Mouse (Mus musculus) embryo, embryonic 10.5 days (tissue): ENCODE results near the gene Nsrp1.

ENCODE experiments used
- DNase-seq: peaks from one replicate; pipeline ENCODE4 v3.0.0-alpha.2; 2015; ENCODE audit warnings: low spot score

Nsrp1 gene

GRCm38 (mm10) chr11:77042816-77043215, 35.4 kb downstream of the Nsrp1 start:
- DNase-seq: no peak

DNA sequence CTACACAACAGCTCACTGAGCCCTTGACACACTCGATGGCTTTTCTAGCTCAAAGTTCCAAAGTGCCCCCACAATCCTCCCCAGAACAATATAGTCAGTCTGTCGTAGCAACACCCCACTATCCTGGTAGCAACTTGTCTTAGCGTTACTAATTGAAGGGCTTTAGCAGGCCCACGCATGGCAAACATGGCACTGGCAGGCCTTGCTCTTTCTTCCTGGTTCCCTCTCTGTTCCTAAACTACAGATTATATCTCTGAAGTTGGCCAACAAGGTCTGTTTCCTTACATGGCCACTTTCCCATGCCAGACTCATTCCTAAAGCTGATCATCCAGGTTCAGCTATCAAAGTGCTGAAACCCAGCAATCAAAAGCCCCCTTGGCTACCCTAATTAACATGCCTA, 36.3 kb downstream of the Nsrp1 start:
- no peak for DNase-seq

DNA sequence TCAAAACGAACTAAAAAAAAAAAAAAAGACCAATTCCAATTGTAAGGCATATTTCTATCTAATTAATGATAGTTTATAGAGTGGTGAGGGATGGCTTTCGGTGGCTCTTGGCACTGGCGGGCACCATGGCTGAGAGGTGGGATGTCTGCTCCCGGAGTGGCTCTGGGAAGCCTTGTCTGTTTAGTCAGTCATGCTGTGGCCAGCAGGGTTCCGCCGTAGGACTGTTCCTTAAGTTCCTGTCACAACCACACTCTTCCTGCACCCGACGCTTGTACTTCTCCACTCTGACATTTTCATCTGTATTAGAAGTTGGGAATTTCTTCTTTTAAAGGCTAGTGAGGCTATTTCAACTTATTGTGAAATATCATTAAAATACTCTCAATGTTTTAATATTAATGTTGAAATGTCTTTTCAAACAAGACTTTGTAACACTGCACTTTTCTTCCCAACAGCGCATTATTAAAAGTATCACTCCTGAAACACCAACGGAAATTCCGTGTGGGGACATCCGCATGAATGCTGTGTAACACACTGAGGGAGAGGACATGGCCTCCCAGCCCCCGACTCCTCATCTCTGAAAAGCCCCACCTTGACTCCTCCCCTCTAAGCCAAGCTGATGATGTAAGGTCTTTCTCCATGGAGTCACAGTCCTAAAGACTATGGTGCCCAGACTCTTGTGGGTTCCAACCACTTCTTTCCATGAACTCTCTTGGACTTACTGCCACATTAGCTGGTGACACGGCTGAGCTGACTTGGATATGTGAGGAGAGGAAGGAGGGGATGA, 46.9 kb downstream of the Nsrp1 start:
- no peak for DNase-seq

- no peak for DNase-seq
These were observed 50.1 kb downstream of the Nsrp1 start for GRCm38 (mm10) chr11:77028157-77028556.

DNA sequence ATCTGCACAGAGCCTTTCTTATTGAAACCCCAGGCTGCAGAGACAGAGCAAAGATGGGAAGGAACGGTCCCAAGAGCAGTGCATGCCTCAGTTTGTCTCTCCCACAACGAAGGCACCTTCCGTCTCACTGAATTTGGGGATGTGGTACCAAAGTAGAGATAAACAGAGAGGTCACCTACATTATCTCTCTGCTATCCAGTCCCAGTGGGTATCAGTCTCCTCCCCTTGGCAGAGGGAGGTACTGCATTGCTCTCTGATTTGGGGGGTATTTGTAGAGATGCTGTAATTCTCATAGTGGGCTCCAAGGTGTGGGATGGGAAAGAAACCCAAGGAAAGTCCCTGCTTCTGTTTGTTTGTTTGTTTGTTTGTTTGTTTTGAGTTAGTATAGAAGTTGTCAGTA, 51.7 kb downstream of the Nsrp1 start:
- no peak for DNase-seq

GRCm38 (mm10) chr11:77021749-77022396, 56.4 kb downstream of the Nsrp1 start:
- DNase-seq: no peak

- DNase-seq: no peak
These were observed 58.7 kb downstream of the Nsrp1 start for GRCm38 (mm10) chr11:77019539-77019938.

- DNase-seq: no peak
These were observed 60.2 kb downstream of the Nsrp1 start for GRCm38 (mm10) chr11:77018046-77018445.

DNA sequence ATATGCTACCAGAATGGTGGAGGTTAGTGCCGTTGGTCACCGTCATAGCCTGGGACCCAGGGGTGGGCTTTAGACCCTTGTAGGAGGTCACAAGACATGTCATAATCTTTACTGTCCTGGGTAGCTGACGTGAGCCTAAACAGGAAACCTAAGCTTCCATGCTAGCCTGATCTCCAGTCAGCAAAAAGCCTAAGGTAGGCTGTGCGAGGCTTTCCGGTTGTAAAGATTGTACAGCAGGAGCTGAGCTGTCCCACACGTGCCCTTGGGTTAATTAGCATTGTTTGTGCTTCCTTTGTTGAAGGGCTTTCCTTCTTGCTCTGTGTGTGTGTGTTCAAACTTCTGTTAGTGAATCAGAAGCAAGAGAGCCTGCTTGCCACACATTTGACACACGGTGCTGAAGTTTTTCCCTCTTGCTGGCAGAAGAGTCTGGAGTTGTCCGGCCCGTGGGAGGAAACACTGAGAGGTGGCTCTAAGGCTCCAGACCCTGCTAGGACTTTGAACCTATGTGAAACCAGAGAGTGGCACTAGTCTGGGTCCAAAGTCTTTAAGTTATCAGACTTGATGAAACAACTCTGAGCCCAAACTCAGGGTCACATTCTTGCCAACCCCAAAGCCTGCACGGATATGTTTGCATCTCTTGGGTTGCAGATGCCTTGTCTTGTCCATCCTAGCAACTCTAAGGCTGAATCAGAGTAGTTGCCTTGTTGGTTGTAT, 67.3 kb downstream of the Nsrp1 start:
- DNase-seq: no peak

- DNase-seq: no peak
These were observed 68.9 kb downstream of the Nsrp1 start for GRCm38 (mm10) chr11:77009069-77010025.

- no peak for DNase-seq
These were observed 71.6 kb downstream of the Nsrp1 start for GRCm38 (mm10) chr11:77006616-77007015.

GRCm38 (mm10) chr11:77005881-77006280, 72.4 kb downstream of the Nsrp1 start:
- no peak for DNase-seq

DNA sequence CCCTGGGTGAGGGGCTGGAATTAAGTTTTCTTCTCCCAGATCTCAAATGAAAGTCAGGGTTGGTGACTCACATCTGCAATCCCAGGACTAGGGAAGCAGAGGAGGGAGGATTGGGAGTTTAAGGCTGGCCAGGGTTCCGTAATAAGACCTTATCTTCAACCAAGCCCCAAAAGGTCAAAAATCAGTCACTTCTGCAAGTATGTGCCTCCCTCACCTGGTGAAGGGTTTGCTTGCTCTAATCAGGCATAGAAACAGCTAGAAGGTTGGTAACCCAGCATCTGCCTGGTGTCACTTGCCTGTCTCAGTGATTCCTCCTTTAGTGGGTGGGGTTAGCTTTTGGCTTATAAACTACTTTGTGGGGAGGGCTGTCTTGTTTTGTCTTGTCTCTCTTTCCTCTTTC, 75.9 kb downstream of the Nsrp1 start:
- DNase-seq: no peak

GRCm38 (mm10) chr11:77000741-77001140, 77.5 kb downstream of the Nsrp1 start:
- DNase-seq: no peak

GRCm38 (mm10) chr11:76998705-76999226, 79.5 kb downstream of the Nsrp1 start:
- DNase-seq: peak; percentile 56

DNA sequence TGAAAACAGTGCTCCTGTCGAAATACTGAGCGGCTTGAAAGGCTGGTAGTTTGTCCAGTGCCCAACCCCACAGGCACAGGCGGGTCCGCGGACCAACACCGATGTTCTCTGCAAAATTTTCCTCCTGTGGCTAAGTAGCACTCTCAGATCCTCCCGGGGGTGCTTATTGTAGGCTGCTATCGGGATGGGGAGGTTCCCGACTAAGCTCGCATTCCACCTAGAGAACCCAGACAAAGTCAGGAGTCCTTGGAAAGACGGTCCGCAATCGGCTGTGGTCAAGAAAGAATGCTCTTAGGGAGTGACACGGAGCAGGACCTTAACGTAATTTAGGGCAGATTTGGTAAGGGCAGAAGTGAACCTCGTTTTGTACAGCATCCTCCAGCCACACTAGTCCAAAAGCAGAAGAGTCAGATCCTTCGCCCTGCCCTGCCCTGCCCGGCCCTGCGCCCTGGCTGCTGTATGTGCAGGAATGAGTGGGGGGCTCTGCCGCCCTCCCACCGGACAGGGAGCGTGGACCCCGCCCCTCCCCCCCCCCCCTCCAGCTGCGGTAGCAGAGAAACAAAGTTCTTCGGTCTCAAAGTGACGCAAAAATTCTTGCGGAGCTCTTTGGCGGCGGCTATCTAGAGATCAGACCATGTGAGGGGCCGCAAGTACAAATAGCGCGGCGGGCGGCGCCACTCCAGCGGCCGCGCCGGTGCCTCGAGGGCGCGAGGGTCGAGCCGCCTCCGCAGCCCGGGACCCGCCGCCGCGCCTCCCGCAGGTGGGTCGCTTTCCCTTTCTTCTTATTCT, 80.1 kb downstream of the Nsrp1 start, which contains the start of gene Slc6a4:
Gene Slc6a4 (plus strand): TSS at position 688 of the 789 bp plus-strand sequence.
- peak; percentile 63 for DNase-seq

DNA sequence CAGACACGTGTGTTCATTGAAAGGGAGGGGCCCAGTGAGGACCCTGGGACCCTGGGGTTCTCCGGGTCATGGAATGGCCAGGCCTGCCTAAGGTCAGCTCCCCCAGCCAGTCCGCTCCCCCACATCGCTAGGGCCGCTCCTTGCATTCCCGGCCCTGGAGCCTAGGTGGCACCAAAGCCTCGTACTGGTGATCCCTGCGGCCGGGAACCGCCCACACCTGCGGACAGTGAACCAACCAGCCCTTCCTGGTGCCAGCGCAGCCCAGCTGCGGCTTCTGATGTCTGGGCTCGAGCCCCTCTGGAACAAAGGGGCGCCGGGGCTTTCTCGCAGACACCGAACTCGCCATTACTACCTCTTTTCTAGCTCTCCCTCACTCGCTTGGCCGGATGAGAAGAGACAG, 80.9 kb downstream of the Nsrp1 start:
- peak; percentile 89 for DNase-seq

DNA sequence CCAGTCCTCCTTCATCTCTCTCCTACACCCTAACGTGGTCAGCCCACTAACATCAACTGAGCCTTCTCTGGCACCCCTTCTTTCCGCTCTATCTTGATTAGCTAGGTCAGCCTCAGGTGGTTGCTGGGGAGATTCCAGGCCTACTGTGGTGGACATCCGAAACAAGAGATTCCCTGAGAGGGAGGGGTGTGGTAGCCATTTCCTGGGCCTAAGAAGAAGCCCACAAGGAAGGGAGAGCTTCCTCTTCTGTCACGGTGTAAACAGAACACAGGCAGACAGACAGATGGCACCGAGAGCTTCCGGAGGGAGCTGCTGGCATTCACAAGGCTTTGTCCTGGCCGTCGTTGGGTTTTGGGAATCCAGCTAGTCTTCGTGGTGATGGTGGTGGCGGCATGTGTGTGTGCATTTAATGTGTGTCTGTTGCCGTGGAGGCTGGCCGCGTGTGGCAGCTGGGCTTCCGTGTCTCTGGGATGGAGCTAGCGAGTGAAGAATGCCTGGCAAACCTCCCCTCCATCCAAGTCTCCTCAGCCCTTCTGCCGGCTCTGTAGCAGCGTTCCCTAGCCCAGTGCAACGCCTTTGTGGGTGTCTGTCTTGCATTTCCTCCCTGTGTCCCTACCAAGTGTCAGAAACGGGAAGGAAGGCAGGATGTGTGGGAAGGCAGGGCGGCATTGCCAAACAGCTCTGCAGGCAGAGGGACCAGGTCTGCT, 82.1 kb downstream of the Nsrp1 start:
- no peak for DNase-seq
